Mouse (Mus musculus): ENCODE measurements around the gene Mrpl52. TPM values are rescaled to one million over a fixed set of nuclear protein-coding genes. Genes with fewer than 3 reads are reported as not detected.

The Mrpl52 gene
- total and polyA plus RNA-seq, 3 experiments, result 162 to 3,081 (median 202) TPM

DNA sequence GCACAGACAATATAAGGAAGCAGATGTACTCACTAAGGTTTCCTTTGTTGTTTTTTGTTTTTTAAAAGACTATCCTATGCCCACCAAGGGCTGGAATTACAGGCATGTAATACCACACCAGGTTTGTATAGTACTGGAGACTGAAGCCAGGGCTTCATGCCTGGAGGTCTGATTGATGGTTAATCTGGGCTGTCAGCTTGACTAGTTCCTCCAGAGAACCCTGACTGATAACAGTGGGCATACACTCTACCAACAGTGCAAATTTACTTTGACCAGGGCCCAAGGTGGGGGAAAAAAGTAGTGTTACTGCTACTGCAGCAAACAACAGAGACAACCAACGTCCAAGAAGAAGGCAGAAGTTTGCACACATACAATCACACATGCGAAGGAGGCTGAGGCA, 44.8 kb downstream of the Mrpl52 start:
- DNase-seq, result no peak

DNA sequence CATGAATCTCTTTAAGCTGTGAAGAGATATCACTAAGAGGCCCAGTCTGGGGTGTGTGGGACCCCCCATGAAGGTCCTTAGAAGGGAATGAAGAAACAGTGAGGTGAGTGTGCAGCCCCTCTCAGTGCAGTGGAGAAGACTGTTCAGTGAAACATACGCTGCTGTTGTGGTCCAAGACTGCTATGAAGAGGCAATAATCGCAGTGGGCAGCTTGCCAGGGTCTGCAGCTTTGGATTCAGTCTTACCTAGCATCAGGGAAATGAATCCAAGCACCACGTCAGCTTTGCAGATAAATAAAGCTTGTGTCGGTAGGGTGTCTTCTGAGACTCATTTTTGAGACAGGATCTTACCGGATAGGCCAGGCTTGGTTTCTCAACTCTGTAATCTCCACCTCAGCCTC, 46.0 kb downstream of the Mrpl52 start:
- DNase-seq, result no peak

GRCm38 (mm10) chr14:54474744-54475143, 48.0 kb downstream of the Mrpl52 start:
- DNase-seq, result no peak

DNA sequence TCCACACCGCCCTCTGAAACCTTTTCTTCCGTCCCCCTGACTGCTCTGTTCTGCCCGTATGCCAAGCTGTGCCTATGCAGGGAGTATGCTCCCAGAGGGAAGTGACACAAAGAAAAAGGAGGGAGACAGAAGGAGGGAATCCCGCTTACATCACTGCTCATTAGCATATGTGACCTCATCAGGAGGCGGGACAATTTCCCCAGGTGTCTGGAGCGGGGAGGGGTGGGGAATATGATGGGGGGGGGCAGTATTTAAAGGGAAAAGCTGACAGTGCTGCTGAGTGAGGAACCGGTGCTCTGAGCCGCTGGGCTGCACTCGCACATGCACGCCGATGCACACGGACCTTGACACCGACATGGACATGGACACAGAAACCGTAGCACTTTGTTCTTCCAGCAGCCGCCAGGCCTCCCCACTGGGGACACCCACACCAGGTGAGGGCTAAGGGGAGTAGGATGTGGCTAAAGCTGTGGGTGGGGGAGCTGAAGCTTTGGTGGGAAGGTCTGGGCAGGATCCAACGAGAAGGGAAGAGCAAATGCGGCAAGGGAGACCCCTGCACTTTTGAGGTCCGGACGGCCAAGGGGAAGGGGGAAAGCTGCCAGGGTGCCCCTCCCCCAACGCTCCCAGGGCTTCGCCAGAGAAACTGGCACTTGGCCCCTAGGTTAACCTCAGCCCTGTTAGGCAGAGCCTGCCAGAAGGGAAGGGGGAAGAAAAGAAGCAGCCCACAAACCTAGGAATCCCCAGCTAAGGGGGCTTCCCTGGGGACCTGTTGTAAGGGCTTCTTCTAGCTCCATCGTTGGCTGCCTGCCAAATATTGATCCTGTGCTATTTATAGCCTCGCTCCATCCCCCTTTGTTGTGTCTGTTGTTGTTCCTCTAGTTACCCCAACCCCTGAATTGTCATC, 49.5 kb downstream of the Mrpl52 start, which contains the start of gene Rem2:
Gene Rem2, plus strand, starts transcription at position 160 of the 904 bp plus-strand sequence.
- peak; percentile 68 for DNase-seq

DNA sequence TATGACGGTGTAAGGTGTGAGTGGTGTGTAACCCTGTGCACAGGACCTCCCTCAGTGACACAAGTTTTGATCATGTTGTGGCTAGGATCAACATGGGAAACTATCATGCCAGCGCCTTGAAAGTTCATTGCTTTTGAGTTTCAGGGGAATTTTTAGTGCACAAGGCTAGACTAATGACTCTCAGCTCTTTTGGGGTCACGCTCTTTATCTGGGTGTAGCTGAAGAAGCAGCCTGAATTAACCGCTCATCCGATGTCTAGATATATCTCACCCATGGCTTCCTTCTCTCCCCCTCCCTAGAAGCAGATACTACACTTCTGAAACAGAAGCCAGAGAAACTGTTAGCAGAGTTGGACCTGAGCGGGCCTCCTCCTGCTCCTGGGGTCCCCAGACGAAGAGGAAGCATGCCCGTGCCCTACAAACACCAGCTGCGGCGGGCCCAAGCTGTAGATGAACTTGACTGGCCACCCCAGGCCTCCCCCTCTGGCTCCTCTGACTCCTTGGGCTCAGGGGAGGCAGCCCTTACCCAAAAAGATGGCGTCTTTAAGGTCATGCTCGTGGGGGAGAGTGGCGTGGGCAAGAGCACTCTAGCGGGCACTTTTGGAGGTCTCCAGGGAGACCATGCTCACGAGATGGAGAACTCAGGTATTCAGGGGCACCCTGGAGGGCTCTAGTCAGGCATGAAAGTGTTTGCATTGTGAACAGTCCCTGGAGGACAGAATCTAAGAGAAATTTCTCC, 50.6 kb downstream of the Mrpl52 start:
- DNase-seq, result no peak

Other genes starting within 250 kb of the Mrpl52 start
- gene Dad1, start 172.8 kb upstream of the Mrpl52 start, total RNA-seq (2021), result 100 to 1,000 TPM; 385 to 398 TPM
- gene Dad1, start 172.8 kb upstream of the Mrpl52 start, polyA plus RNA-seq (2012; rRNA removed), result 1,369 and 1,819 TPM in 2 replicates
- 100 to 1,000 TPM; 490 to 694 TPM for gene Abhd4, start 172.7 kb upstream of the Mrpl52 start, total RNA-seq (2021)
- 397 and 541 TPM in 2 replicates for gene Abhd4, start 172.7 kb upstream of the Mrpl52 start, polyA plus RNA-seq (2012; rRNA removed)
- not detected for gene Olfr49, start 142.0 kb upstream of the Mrpl52 start, total RNA-seq (2021)
- gene Olfr49, start 142.0 kb upstream of the Mrpl52 start, polyA plus RNA-seq (2012; rRNA removed), result 0.01 TPM in 1 of 2 replicates, not detected in the other
- gene Oxa1l, start 66.1 kb upstream of the Mrpl52 start, total RNA-seq (2021), result 100 to 1,000 TPM in 1 of 2 experiments, 10 to 100 TPM in 1; 95.8 to 109 TPM
- gene Oxa1l, start 66.1 kb upstream of the Mrpl52 start, polyA plus RNA-seq (2012; rRNA removed), result 461 and 500 TPM in 2 replicates
- gene Slc7a7, start 9.1 kb upstream of the Mrpl52 start, total RNA-seq (2021), result 1 to 10 TPM; 2.8 to 3.9 TPM
- gene Slc7a7, start 9.1 kb upstream of the Mrpl52 start, polyA plus RNA-seq (2012; rRNA removed), result 3.7 and 4.2 TPM in 2 replicates
- 10 to 100 TPM; 36.2 to 39.9 TPM for gene Mmp14, start 4.7 kb downstream of the Mrpl52 start, total RNA-seq (2021)
- gene Mmp14, start 4.7 kb downstream of the Mrpl52 start, polyA plus RNA-seq (2012; rRNA removed), result 173 and 192 TPM in 2 replicates
- gene Lrp10, start 37.2 kb downstream of the Mrpl52 start, total RNA-seq (2021), result 100 to 1,000 TPM; 116 to 139 TPM
- 262 and 276 TPM in 2 replicates for gene Lrp10, start 37.2 kb downstream of the Mrpl52 start, polyA plus RNA-seq (2012; rRNA removed)
- under 1 TPM; 0.29 to 0.45 TPM for gene Rem2, start 49.2 kb downstream of the Mrpl52 start, total RNA-seq (2021)
- gene Rem2, start 49.2 kb downstream of the Mrpl52 start, polyA plus RNA-seq (2012; rRNA removed), result 0.40 and 0.49 TPM in 2 replicates
- gene Prmt5, start 90.6 kb downstream of the Mrpl52 start, total RNA-seq (2021), result 10 to 100 TPM; 45.2 to 47.4 TPM
- gene Prmt5, start 90.6 kb downstream of the Mrpl52 start, polyA plus RNA-seq (2012; rRNA removed), result 39.1 and 44.3 TPM in 2 replicates
- 10 to 100 TPM; 13.9 to 26.6 TPM for gene Haus4, start 127.7 kb downstream of the Mrpl52 start, total RNA-seq (2021)
- 20.4 and 21.0 TPM in 2 replicates for gene Haus4, start 127.7 kb downstream of the Mrpl52 start, polyA plus RNA-seq (2012; rRNA removed)
- 10 to 100 TPM; 14.4 to 30.3 TPM for gene Ajuba, start 150.6 kb downstream of the Mrpl52 start, total RNA-seq (2021)
- gene Ajuba, start 150.6 kb downstream of the Mrpl52 start, polyA plus RNA-seq (2012; rRNA removed), result 47.0 and 56.9 TPM in 2 replicates
- 1 to 10 TPM; 2.9 to 8.2 TPM for gene 4931414P19Rik, start 179.1 kb downstream of the Mrpl52 start, total RNA-seq (2021)
- gene 4931414P19Rik, start 179.1 kb downstream of the Mrpl52 start, polyA plus RNA-seq (2012; rRNA removed), result 7.4 and 9.6 TPM in 2 replicates
- gene Psmb5, start 191.1 kb downstream of the Mrpl52 start, total RNA-seq (2021), result 100 to 1,000 TPM; 317 to 332 TPM
- 267 and 322 TPM in 2 replicates for gene Psmb5, start 191.1 kb downstream of the Mrpl52 start, polyA plus RNA-seq (2012; rRNA removed)
- gene Psmb11, start 194.5 kb downstream of the Mrpl52 start, total RNA-seq (2021), result not detected
- gene Psmb11, start 194.5 kb downstream of the Mrpl52 start, polyA plus RNA-seq (2012; rRNA removed), result not detected in 2 replicates
- not detected for gene Gm17606, start 214.0 kb downstream of the Mrpl52 start, total RNA-seq (2021)
- gene Gm17606, start 214.0 kb downstream of the Mrpl52 start, polyA plus RNA-seq (2012; rRNA removed), result not detected in 2 replicates
- 1 to 10 TPM in 1 of 2 experiments, under 1 TPM in 1; 0.66 to 1.7 TPM for gene Cdh24, start 214.5 kb downstream of the Mrpl52 start, total RNA-seq (2021)
- gene Cdh24, start 214.5 kb downstream of the Mrpl52 start, polyA plus RNA-seq (2012; rRNA removed), result 4.4 and 6.6 TPM in 2 replicates

All from adrenal gland, adult 2 months (tissue).